9 mouse cellular contexts compared by ENCODE assay signal in genomic region chr6:100170711-100171348, GRCm38 (mm10).
DNase-seq lines count a peak whose midpoint lies in the region; ATAC-seq and TF ChIP-seq lines count a peak whose summit lies in the region.
"Had no signal": no experiment of that assay in that cellular context is flagged by ENCODE, and none has a peak within 500 bp of the region (broad histone marks: within the 10 kb centered on the region; RNA-seq: fewer than 3 reads in every experiment).

No protein-coding gene starts in this region.

- peak overlapping the region; percentile 55 for H3K4me2 ChIP-seq in embryonic facial prominence, embryonic 13.5 days
- H3K4me2 ChIP-seq in liver, embryonic 15.5 days, result peak overlapping the region; percentile 38
- peak overlapping the region; percentile 22; the same call in 1 of the 2 replicates for H3K4me2 ChIP-seq in neural tube, embryonic 11.5 days (ENCODE audit: low read depth)

- peak; percentile 24 for DNase-seq in kidney, adult 11 months
- DNase-seq in kidney, adult 9 months, result no peak
- peak; percentile 61 to 70 for DNase-seq in heart, postnatal 10 days
- peak; percentile 73 to 88 for DNase-seq in layer of hippocampus, adult 2 months (ENCODE audit: low spot score in 2 of 2)
- DNase-seq in neural tube, embryonic 11.5 days (ENCODE audit: low spot score), result peak; percentile 42
- no peak for DNase-seq in testis, postnatal 14 days (ENCODE audit: low spot score)

- H3K27me3 ChIP-seq in embryonic facial prominence, embryonic 13.5 days, result peaks cover 48% of the 10 kb centered on the region
- peaks cover 4% of the 10 kb centered on the region; the same call in 1 of the 2 replicates for H3K27me3 ChIP-seq in liver, embryonic 15.5 days
- H3K27me3 ChIP-seq in neural tube, embryonic 11.5 days (ENCODE audit: control insufficient read depth, insufficient read depth, low read length), result peaks cover 3% of the 10 kb centered on the region; the same call in 1 of the 2 replicates

- peak overlapping the region; percentile 15 for H3K4me3 ChIP-seq in embryonic facial prominence, embryonic 13.5 days
- H3K4me3 ChIP-seq in layer of hippocampus, adult 2 months, result peak overlapping the region; percentile 22; the same call in 1 of the 2 replicates
- no peak overlapping the region for H3K4me3 ChIP-seq in liver, embryonic 15.5 days (replicated peaks)
- H3K4me3 ChIP-seq in neural tube, embryonic 11.5 days (ENCODE audit: low read depth, low read length), result no peak overlapping the region

- intact Hi-C loops in heart, postnatal 10 days (cut with DNase I), result no loop called here

- H3K9ac ChIP-seq in embryonic facial prominence, embryonic 13.5 days, result peak overlapping the region; percentile 38; the same call in 1 of the 2 replicates
- H3K9ac ChIP-seq in liver, embryonic 15.5 days, result no peak overlapping the region
- no peak overlapping the region for H3K9ac ChIP-seq in neural tube, embryonic 11.5 days (ENCODE audit: low read length)

- H3K9me3 ChIP-seq in embryonic facial prominence, embryonic 13.5 days, result no peaks in the 10 kb centered on the region
- no peaks in the 10 kb centered on the region for H3K9me3 ChIP-seq in liver, embryonic 15.5 days (replicated peaks)
- no peaks in the 10 kb centered on the region for H3K9me3 ChIP-seq in neural tube, embryonic 11.5 days (ENCODE audit: control insufficient read depth, low read length)

- peaks cover 19% of the 10 kb centered on the region for H3K4me1 ChIP-seq in embryonic facial prominence, embryonic 13.5 days
- peaks cover 16% of the 10 kb centered on the region for H3K4me1 ChIP-seq in liver, embryonic 15.5 days (replicated peaks)
- peaks cover 7% of the 10 kb centered on the region; the same call in 1 of the 2 replicates for H3K4me1 ChIP-seq in neural tube, embryonic 11.5 days (ENCODE audit: control insufficient read depth, insufficient read depth, low read length)

- H3K36me3 ChIP-seq in embryonic facial prominence, embryonic 13.5 days, result no peaks in the 10 kb centered on the region
- H3K36me3 ChIP-seq in liver, embryonic 15.5 days (replicated peaks), result no peaks in the 10 kb centered on the region
- H3K36me3 ChIP-seq in neural tube, embryonic 11.5 days (ENCODE audit: control insufficient read depth, insufficient read depth, low read length), result no peaks in the 10 kb centered on the region
- H3K36me3 ChIP-seq: G1E had no signal

- H3K27ac ChIP-seq in embryonic facial prominence, embryonic 13.5 days, result peak overlapping the region; percentile 81
- 0 out of 2 replicates have a peak overlapping the region, but pooled peaks have one; percentile 5 for H3K27ac ChIP-seq in layer of hippocampus, adult 2 months
- H3K27ac ChIP-seq in liver, embryonic 15.5 days (replicated peaks), result no peak overlapping the region
- H3K27ac ChIP-seq in neural tube, embryonic 11.5 days (ENCODE audit: low read depth, low read length), result no peak overlapping the region

- WGBS in embryonic facial prominence, embryonic 13.5 days, result 3% methylated on average over 22 of the region's 22 CpGs
- 3% methylated on average over 22 of the region's 22 CpGs for WGBS in liver, embryonic 15.5 days (ENCODE audit: insufficient replicate concordance)
- 10% methylated on average over 22 of the region's 22 CpGs for WGBS in neural tube, embryonic 11.5 days

- ATAC-seq in embryonic facial prominence, embryonic 13.5 days (ENCODE audit: insufficient number of reproducible peaks, insufficient read depth, low FRiP score, low TSS enrichment, low read depth), result peak; percentile 32; the same call in 1 of the 2 replicates
- peak; percentile 56 for ATAC-seq in liver, embryonic 15.5 days (ENCODE audit: insufficient read depth)
- no peak for ATAC-seq in neural tube, embryonic 11.5 days (ENCODE audit: insufficient read depth, low FRiP score, low TSS enrichment)

- no peak for TF ChIP-seq CTCF in layer of hippocampus, adult 2 months (conservative IDR thresholded peaks at IDR 0.05)

Comparison
In these comparisons a context has a peak if more than half of its experiments do, and no peak if none do; other contexts are left out.
1. DNase-seq: peak in kidney, adult 11 months (single experiment), heart, postnatal 10 days (2 of 2), layer of hippocampus, adult 2 months (2 of 2) and neural tube, embryonic 11.5 days (single experiment); none in kidney, adult 9 months (single experiment) and testis, postnatal 14 days (single experiment).
2. H3K27ac ChIP-seq: peak in embryonic facial prominence, embryonic 13.5 days (single experiment) and layer of hippocampus, adult 2 months (single experiment); none in liver, embryonic 15.5 days (single experiment) and neural tube, embryonic 11.5 days (single experiment).
3. H3K4me3 ChIP-seq: peak in embryonic facial prominence, embryonic 13.5 days (single experiment) and layer of hippocampus, adult 2 months (single experiment); none in liver, embryonic 15.5 days (single experiment) and neural tube, embryonic 11.5 days (single experiment).
4. Peak in every context shown above with its lines, with median percentiles within 50 percentile points of each other: H3K4me2 ChIP-seq.